Mouse (Mus musculus) bone marrow, adult 2 months (tissue): ENCODE measurements at regions not wholly inside any gene's neighbourhood (a gene's known extent, or its start where the extent isn't known, plus 50 kb on each side); places are given as distances from the start of the nearest gene placed in this dataset.

ENCODE experiments used
- CTCF ChIP-seq: fragments of 200-500 bp; IDR thresholded peaks from 2 replicates; pipeline ENCODE4 v1.5.1; 2011; ENCODE audit warnings: low read length, control low read depth; ENCODE audit not compliant: control insufficient read depth, insufficient read depth
- POLR2A ChIP-seq: fragments of 200-500 bp; IDR thresholded peaks from 2 replicates; pipeline ENCODE4 v1.6.1; 2011; ENCODE audit warnings: low read depth, mild to moderate bottlenecking, control low read depth, low read length, borderline replicate concordance; ENCODE audit not compliant: control insufficient read depth

DNA sequence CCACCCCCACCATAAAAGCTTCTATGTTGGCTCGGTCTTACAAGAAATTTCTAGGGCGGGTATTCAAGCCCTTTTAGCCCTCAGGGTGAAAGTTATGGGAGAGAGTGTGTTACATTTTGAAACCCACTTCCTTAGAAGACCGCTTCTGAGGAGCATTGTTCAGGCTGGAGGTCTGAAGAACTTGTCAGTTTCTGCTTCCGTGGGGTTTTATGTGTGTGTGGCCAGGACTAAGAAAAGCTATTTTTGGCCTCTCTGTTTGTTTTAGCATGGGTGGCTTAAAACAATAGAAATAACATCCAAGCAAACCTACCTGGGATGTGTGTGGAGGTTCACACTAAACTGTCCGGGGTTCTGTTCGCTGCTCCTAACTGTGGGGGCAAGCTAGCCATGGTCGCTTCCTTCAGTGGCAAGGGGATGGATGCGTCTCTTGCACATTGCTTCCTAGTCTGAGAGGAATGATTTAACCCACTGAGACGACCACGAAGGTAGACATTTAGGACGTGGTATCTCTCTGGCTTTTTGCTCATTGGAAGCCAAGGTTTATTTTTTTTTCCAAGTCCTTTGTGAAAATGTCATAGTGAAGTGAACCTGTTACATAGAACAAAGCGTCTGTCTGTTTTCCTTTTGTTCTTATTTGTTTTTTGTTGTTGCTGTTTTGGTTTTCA is 298.4 kb downstream of the Vrk1 start:
- TF ChIP-seq CTCF (no peak), POLR2A (no peak)
